Mouse (Mus musculus) kidney, adult 2 months (tissue): ENCODE results near the gene Clasp2. TPM values are rescaled to one million over a fixed set of nuclear protein-coding genes. Genes with fewer than 3 reads are reported as not detected.

Experiments
- DNase-seq: peaks from one replicate; pipeline ENCODE4 v3.0.0; 2021
- H3K27ac ChIP-seq: fragments of 200-500 bp; 2 replicates; pipeline ENCODE4 v1.5.1; 2012; ENCODE audit warnings: low read depth, low read length, control low read depth, inconsistent platforms; ENCODE audit not compliant: insufficient read depth
- H3K27me3 ChIP-seq: fragments of 200-500 bp; replicated peaks from 2 replicates; pipeline ENCODE4 v1.6.1; 2012; ENCODE audit warnings: mild to moderate bottlenecking, moderate library complexity, low read length, inconsistent platforms; ENCODE audit not compliant: control insufficient read depth, insufficient read depth
- H3K36me3 ChIP-seq: fragments of 200-500 bp; 2 replicates; pipeline ENCODE4 v1.6.1; 2012; ENCODE audit warnings: mild to moderate bottlenecking, moderate library complexity, low read length, inconsistent platforms; ENCODE audit not compliant: control insufficient read depth, insufficient read depth
- H3K4me1 ChIP-seq: fragments of 200-500 bp; 2 replicates; pipeline ENCODE4 v1.6.1; 2011; ENCODE audit warnings: low read length; ENCODE audit not compliant: control insufficient read depth, insufficient read depth
- H3K4me3 ChIP-seq: fragments of 200-500 bp; 2 replicates; pipeline ENCODE4 v1.5.1; 2011; ENCODE audit warnings: mild to moderate bottlenecking, low read depth, low read length, control low read depth; ENCODE audit not compliant: insufficient read depth
- CTCF ChIP-seq: fragments of 200-500 bp; conservative IDR thresholded peaks from 2 replicates; pipeline ENCODE4 v1.5.1; 2011; ENCODE audit warnings: low read depth, mild to moderate bottlenecking, control low read depth, low read length, moderate library complexity, mixed read lengths; ENCODE audit not compliant: insufficient read depth, insufficient read length
- POLR2A ChIP-seq: fragments of 200-500 bp; IDR thresholded peaks from one replicate; pipeline ENCODE4 v1.6.1; 2011; ENCODE audit warnings: low read depth, low read length, control low read depth
- WGBS: fragments of 180-500 bp; shearing (Covaris S2); methylation state at CpG from one replicate; pipeline ENCODE4 v1.1.7; 2018; 5-methylcytosine and 5-hydroxymethylcytosine counted together
- polyA plus RNA-seq: library from polyadenylated mRNA; depleted of rRNA; stranded (reverse); fragments of >200 nt; gene quantifications from 2 replicates; pipeline ENCODE4 v1.2.3, GENCODE M21; 2012; rRNA removed

The Clasp2 gene
- 8.3 and 9.1 TPM in 2 replicates for polyA plus RNA-seq

DNA sequence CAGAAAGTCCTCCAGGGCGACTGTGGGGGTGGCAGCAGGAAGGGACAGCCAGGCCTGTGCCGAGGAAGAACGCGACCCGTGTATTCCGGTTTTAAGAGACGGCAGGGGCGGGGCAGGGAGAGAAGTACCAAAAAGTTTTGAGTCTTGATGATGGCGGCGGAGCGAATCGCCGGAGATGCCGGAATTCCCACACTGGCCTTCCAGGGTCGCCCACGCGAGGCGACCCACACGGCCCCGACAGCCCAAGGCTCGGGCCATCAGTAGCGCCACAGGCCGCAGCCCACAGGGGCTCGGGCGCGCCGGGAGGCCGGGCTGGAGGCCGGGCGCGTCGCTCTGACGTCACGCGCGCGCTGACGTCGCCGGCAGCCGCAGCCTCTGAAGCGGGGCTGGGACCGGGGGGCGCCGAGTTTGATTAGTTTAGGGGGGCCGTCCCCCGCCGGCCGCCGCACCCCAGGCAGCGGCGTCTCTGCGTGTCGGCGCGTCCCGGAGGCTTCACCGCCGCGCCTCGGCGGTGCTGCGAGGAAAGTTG is at the start of gene Clasp2:
TSS of gene Clasp2 (plus strand) at position 366 of the 529 bp plus-strand sequence.
- TF ChIP-seq POLR2A, result peak; percentile 25
- TF ChIP-seq CTCF, result no peak
- Histone ChIP-seq H3K27ac (peak within 1 kb of the TSS; percentile 90), H3K4me1 (peaks cover 7% of the 10 kb centered on the region; the same call in 1 of the 2 replicates), H3K36me3 (no peaks in the 10 kb centered on the region), H3K27me3 (no peaks in the 10 kb centered on the region), H3K4me3 (peak within 1 kb of the TSS; percentile 71)
- whole genome bisulfite sequencing, result under 1% methylated on average over 63 of the region's 63 CpGs
- DNase-seq, result peak; percentile 90

DNA sequence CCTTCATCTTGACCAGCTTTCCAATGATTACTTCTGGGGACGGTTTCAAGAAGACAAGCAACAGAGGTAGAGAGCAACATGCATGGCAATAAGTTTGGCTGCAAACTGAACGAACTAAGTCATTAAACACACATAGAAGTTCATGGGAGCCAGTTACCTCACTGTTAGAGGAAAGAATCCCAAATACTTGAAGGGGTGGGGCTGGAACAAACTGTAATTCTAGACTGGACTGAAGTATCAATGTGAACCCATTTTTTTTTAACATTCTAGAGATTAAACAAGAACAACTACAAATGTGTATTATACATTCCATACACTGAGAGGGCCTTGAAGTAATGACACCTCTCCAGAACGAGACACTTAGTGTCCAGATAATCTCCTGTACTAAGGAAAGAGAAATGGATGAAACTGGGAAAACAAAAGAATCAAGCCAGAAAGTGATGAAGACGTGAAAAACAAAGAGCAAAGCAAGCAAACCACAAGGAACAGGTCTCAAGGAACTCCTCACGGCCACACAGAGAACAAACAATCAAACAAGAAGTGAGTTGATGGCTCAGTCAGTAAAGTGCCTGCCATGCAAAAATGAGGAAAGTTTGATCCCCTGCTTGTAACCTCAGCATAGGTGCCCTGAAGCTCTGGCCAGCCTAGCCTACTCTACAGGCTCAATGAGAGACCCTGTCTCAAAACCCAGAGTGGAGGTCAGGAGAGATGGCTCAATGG is 39.7 kb upstream of the Clasp2 start:
- H3K36me3 ChIP-seq, result peaks cover 6% of the 10 kb centered on the region
- WGBS, result 73% methylated on average over 5 of the region's 5 CpGs
- no peak overlapping the region for H3K27ac ChIP-seq
- no peak overlapping the region for H3K4me3 ChIP-seq
- H3K4me1 ChIP-seq, result peaks cover 4% of the 10 kb centered on the region
- no peak for DNase-seq
- no peaks in the 10 kb centered on the region for H3K27me3 ChIP-seq
- TF ChIP-seq POLR2A, result no peak
- TF ChIP-seq CTCF, result no peak

DNA sequence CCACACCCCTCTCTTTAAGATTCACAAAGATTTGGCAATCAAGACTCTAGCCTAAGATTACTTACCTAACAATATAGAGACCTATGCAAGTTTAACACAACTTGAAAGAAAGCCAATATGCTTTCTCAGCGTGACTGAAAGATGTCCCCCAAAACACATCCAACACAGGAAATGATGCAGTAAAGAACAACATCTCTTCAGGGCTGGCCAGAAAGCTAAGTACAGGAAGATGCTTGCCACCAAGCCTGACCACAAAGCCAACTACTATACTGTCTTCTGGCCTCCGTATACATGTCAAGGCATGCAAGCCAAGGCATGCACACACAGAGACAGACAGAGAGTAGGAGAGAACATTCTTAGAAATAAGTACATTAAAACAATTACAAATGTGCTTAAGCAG is 35.2 kb upstream of the Clasp2 start:
- Histone ChIP-seq H3K27me3 (no peaks in the 10 kb centered on the region), H3K36me3 (no peaks in the 10 kb centered on the region), H3K4me3 (peak overlapping the region; percentile 22; the same call in 1 of the 2 replicates), H3K27ac (no peak overlapping the region), H3K4me1 (peaks cover 4% of the 10 kb centered on the region)
- no peak for DNase-seq
- TF ChIP-seq POLR2A (no peak), CTCF (no peak)
- WGBS, result 50% methylated on average over 2 of the region's 2 CpGs

DNA sequence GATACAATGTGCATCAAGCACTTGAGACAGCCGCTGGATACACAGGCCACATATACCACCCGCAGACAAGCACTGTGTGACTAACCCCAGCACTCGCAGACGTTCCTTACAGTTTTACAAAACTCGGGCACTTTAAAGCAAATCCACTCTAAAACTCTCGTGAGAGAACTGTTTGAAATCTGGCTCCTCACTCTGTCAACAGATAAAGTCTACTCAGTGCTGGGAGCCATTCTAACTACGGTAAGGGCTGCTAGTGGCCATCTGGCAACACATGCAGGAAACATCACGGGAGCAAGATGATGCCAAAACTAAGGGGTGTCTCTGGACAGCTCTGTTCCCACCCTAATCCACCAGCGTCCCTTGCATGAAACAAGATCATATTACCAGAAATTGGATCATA is 34.4 kb upstream of the Clasp2 start:
- no peaks in the 10 kb centered on the region for H3K27me3 ChIP-seq
- no peak for TF ChIP-seq POLR2A
- TF ChIP-seq CTCF, result no peak

DNA sequence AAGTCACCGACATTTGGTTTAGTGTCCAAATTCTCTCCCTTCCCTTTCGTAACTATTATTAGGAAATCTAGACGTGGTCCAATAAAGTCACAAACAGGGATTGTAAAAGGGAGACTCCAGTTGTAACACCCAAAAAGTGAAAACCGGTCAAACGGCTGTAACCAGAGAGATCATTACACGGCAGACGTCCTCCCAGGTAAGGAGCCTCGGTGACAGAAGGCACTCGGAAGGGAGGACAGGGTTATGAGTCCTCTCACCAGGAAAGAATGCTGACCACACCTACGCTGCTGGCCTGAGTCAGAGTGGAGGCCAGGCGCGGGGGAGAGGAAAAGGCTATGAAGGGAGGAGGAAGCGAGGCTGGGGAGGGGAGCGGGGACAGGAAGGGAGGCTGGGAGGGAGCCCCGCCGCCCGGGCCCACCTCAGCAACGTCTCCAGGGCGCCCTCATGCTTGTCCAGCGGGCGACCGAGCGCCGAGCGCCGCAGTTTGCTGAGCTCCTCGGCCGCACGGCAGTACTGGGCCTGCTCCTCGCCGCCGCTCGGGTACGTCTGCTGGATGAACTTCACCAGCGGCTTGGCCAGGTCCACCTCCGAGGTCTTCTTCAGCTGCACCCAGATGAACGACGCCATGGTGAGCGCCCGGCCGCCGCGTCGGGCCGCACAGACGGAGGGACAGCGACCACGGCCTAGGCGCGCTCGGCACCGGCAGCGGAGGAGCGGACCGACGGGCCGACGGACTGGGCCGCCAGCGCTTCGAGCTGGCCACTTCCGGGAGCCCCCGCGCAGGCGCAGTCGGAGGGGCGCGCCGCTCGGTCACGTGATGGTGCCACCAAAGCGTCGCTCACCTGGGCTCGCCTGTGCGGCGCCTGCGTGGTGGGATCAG is 33.6 kb upstream of the Clasp2 start, which contains the start of gene Pdcd6ip:
TSS of gene Pdcd6ip (minus strand) at position 779 of the 880 bp plus-strand sequence.
- Histone ChIP-seq H3K27ac (peak within 1 kb of the TSS; percentile 70), H3K4me3 (peak within 1 kb of the TSS; percentile 93), H3K36me3 (no peaks in the 10 kb centered on the region), H3K4me1 (peaks cover 4% of the 10 kb centered on the region), H3K27me3 (no peaks in the 10 kb centered on the region)
- under 1% methylated on average over 65 of the region's 77 CpGs for WGBS
- peak; percentile 95 for DNase-seq
- TF ChIP-seq CTCF (no peak), POLR2A (peak; percentile 45)

More for the DNA sequence above, 34.4 kb upstream of the Clasp2 start:
- H3K4me1 ChIP-seq, result peaks cover 4% of the 10 kb centered on the region
- 22% methylated on average over 9 of the region's 9 CpGs for WGBS
- no peak overlapping the region for H3K27ac ChIP-seq
- peak overlapping the region; percentile 34 for H3K4me3 ChIP-seq
- DNase-seq, result no peak
- H3K36me3 ChIP-seq, result no peaks in the 10 kb centered on the region

DNA sequence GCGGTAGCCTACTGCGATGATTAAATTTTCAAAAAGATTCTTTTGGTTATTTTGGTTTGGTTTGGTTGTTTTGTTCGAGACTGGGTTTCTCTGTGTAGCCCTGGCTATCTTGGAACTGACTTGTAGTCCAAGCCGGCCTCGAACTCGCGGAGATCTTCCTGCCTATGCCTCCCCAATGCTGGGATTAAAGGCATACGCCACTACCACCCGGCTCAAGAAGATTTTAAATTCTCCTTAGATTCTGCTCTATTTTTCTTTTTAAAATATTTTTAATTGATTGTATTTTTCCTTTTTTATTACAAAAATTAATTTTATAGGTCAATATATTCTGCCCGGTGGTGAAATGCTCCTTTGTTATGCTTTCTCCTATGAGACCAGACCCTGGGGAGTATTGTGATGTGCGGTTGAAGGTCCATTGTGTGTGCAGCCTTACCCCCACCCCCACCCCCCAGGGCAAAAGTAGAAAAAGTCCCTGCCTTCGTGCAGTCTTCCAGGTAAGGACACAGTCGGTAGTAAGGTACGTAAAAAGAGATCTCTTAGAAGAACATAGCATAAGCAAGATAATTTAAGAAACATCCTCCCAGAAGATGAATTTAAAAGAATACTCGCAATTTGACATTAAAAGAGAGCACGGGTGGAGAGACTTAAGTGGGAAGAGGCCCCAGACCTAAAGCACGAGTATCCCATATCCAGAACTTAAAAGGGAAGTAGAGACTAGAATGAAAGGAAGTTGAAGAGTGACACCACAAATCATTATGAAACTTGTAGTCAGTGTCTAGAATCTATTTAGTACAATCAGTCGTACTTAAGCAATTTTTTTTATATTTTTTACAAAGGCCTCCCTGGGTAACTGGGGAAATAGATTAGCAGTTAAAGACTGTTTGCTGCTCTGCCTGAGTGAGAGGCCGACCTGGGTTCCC is 32.7 kb upstream of the Clasp2 start:
- Histone ChIP-seq H3K27me3 (no peaks in the 10 kb centered on the region), H3K4me3 (peak overlapping the region; percentile 93), H3K36me3 (no peaks in the 10 kb centered on the region), H3K4me1 (peaks cover 4% of the 10 kb centered on the region), H3K27ac (peak overlapping the region; percentile 70; the same call in 1 of the 2 replicates)
- TF ChIP-seq POLR2A (no peak), CTCF (no peak)
- no peak for DNase-seq
- WGBS, result 49% methylated on average over 19 of the region's 19 CpGs
